Mouse (Mus musculus) E14TG2a.4 (cell line): ENCODE measurements at regions not wholly inside any gene's neighbourhood (a gene's known extent, or its start where the extent isn't known, plus 50 kb on each side); places are given as distances from the start of the nearest gene placed in this dataset.

Source experiments
- H3K27me3 ChIP-seq: 2 replicates; pipeline ENCODE4 v1.6.1; 2014; ENCODE audit warnings: low read length, control low read depth; ENCODE audit not compliant: insufficient read depth
- H3K36me3 ChIP-seq: 2 replicates; pipeline ENCODE4 v1.6.1; 2014; ENCODE audit warnings: low read length, control low read depth; ENCODE audit not compliant: insufficient read depth
- H3K4me1 ChIP-seq: replicated peaks from 2 replicates; pipeline ENCODE4 v1.6.1; 2014; ENCODE audit warnings: low read depth, low read length, control low read depth
- H3K4me3 ChIP-seq: replicated peaks from 2 replicates; pipeline ENCODE4 v1.5.1; 2014; ENCODE audit warnings: mild to moderate bottlenecking, low read length
- H3K9me3 ChIP-seq: 2 replicates; pipeline ENCODE4 v1.6.1; 2014; ENCODE audit warnings: low read length, control low read depth
- CTCF ChIP-seq: conservative IDR thresholded peaks from 2 replicates; pipeline ENCODE4 v1.5.1; 2014; ENCODE audit warnings: low read length
- NANOG ChIP-seq: IDR thresholded peaks from 2 replicates; pipeline ENCODE4 v1.6.1; 2014; ENCODE audit warnings: borderline replicate concordance, low read length, mixed read lengths
- POU5F1 ChIP-seq: IDR thresholded peaks from 2 replicates; pipeline ENCODE4 v1.6.1; 2014; ENCODE audit warnings: low read length, borderline replicate concordance

DNA sequence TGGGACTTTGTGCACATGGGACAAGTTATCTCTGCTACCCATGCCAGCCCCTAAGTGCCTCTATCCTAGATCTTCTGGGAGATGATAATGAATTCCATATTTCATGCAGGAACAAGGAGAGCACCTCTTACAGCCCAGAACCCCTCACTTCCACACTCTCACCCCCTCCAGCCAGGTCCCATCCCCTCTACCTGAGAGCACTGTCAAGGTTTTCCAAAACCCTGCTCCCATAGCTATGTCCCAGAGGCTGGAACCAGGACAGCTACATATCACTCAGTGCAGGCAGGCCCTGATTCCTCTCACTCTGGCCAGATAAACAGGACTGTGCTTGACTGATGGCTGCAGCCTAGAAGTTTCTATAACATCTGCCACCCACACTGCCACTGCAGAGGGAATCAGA lies 125.3 kb upstream of the Irx4 start:
- H3K4me1 ChIP-seq, result 0 out of 2 replicates have a peak, but pooled peaks cover 2% of the 10 kb centered on the region
- H3K27me3 ChIP-seq, result no peaks in the 10 kb centered on the region
- no peak for TF ChIP-seq POU5F1
- no peak for TF ChIP-seq CTCF
- TF ChIP-seq NANOG, result no peak
- H3K9me3 ChIP-seq, result peaks cover 60% of the 10 kb centered on the region
- no peak overlapping the region for H3K4me3 ChIP-seq
- no peaks in the 10 kb centered on the region for H3K36me3 ChIP-seq

- no peak for TF ChIP-seq CTCF
- no peak for TF ChIP-seq NANOG
- no peak overlapping the region for H3K4me3 ChIP-seq
- H3K27me3 ChIP-seq, result no peaks in the 10 kb centered on the region
- H3K9me3 ChIP-seq, result peaks cover 83% of the 10 kb centered on the region
- no peaks in the 10 kb centered on the region for H3K4me1 ChIP-seq
- no peaks in the 10 kb centered on the region for H3K36me3 ChIP-seq
Observed at GRCm38 (mm10) chr13:73141302-73141701, 119.0 kb upstream of the Irx4 start.

- peaks cover 3% of the 10 kb centered on the region; the same call in 1 of the 2 replicates for H3K9me3 ChIP-seq
- H3K4me1 ChIP-seq, result peaks cover 14% of the 10 kb centered on the region
- TF ChIP-seq POU5F1 (no peak), NANOG (no peak)
- H3K4me3 ChIP-seq, result no peak overlapping the region
- H3K36me3 ChIP-seq, result no peaks in the 10 kb centered on the region
- H3K27me3 ChIP-seq, result peaks cover 19% of the 10 kb centered on the region; the same call in 1 of the 2 replicates
Observed at GRCm38 (mm10) chr13:73158016-73158415, 102.3 kb upstream of the Irx4 start.

GRCm38 (mm10) chr13:73159454-73159853 lies 100.8 kb upstream of the Irx4 start:
- Histone ChIP-seq H3K4me1 (peaks cover 14% of the 10 kb centered on the region), H3K36me3 (no peaks in the 10 kb centered on the region), H3K9me3 (no peaks in the 10 kb centered on the region), H3K4me3 (peak overlapping the region; percentile 82), H3K27me3 (peaks cover 22% of the 10 kb centered on the region)
- TF ChIP-seq CTCF (no peak), NANOG (no peak), POU5F1 (no peak)

- TF ChIP-seq CTCF (no peak), POU5F1 (no peak), NANOG (no peak)
- Histone ChIP-seq H3K4me1 (peaks cover 14% of the 10 kb centered on the region), H3K4me3 (peak overlapping the region; percentile 82), H3K27me3 (peaks cover 22% of the 10 kb centered on the region), H3K36me3 (no peaks in the 10 kb centered on the region), H3K9me3 (no peaks in the 10 kb centered on the region)
Observed at GRCm38 (mm10) chr13:73159865-73160264, 100.4 kb upstream of the Irx4 start.

- H3K36me3 ChIP-seq, result no peaks in the 10 kb centered on the region
- TF ChIP-seq NANOG (no peak), CTCF (peak; percentile 48), POU5F1 (no peak)
- peak overlapping the region; percentile 82 for H3K4me3 ChIP-seq
- no peaks in the 10 kb centered on the region for H3K9me3 ChIP-seq
- peaks cover 22% of the 10 kb centered on the region for H3K27me3 ChIP-seq
- H3K4me1 ChIP-seq, result peaks cover 14% of the 10 kb centered on the region
Observed at GRCm38 (mm10) chr13:73160289-73160688, 100.0 kb upstream of the Irx4 start.

- H3K9me3 ChIP-seq, result no peaks in the 10 kb centered on the region
- no peaks in the 10 kb centered on the region for H3K36me3 ChIP-seq
- no peaks in the 10 kb centered on the region; the same call in 1 of the 2 replicates for H3K27me3 ChIP-seq
- H3K4me3 ChIP-seq, result no peak overlapping the region
- no peaks in the 10 kb centered on the region for H3K4me1 ChIP-seq
- TF ChIP-seq NANOG (no peak), POU5F1 (no peak), CTCF (no peak)
Observed at GRCm38 (mm10) chr13:73170301-73170700, 90.0 kb upstream of the Irx4 start.

- TF ChIP-seq CTCF (no peak), NANOG (no peak), POU5F1 (no peak)
- Histone ChIP-seq H3K27me3 (no peaks in the 10 kb centered on the region), H3K4me3 (no peak overlapping the region), H3K4me1 (no peaks in the 10 kb centered on the region), H3K36me3 (no peaks in the 10 kb centered on the region), H3K9me3 (peaks cover 8% of the 10 kb centered on the region; the same call in 1 of the 2 replicates)
Observed at GRCm38 (mm10) chr13:73207931-73208448, 52.3 kb upstream of the Irx4 start.
